Mouse (Mus musculus) heart, postnatal 10 days (tissue): ENCODE data around the gene Eid1. TPM values are rescaled to one million over a fixed set of nuclear protein-coding genes. Genes with fewer than 3 reads are reported as not detected.

Experiments used
- DNase-seq, 2 experiments: peaks; one replicate each; pipeline ENCODE4 v3.0.0; 2021
- intact Hi-C: fragments of 180-260 bp; cut with DNase I; formaldehyde crosslinking; loops from one replicate; pipeline ENCODE4 v1.15.1; 2025
- total RNA-seq, 2 experiments: library from RNA; stranded (reverse); gene quantifications; 2 replicates each; pipeline ENCODE4 v1.2.3; 2021

Eid1 gene
- total RNA-seq, 2 experiments from 2014 or later: 73.4 to 85.2 TPM

- intact Hi-C loops: loop anchor here (10.0 kb wide), 1 partner anchor 698 kb away; no protein-coding TSS in a partner anchor
- DNase-seq: no peak
Measured at GRCm38 (mm10) chr2:125666668-125667067, 6.2 kb upstream of the Eid1 start.

- intact Hi-C loops: loop anchor here (10.0 kb wide), 1 partner anchor 698 kb away; no protein-coding TSS in a partner anchor
Measured at GRCm38 (mm10) chr2:125667184-125667583, 5.7 kb upstream of the Eid1 start.

GRCm38 (mm10) chr2:125667721-125668120, 5.2 kb upstream of the Eid1 start:
- intact Hi-C loops: loop anchor here (10.0 kb wide), 1 partner anchor 697 kb away; no protein-coding TSS in a partner anchor
- no peak for DNase-seq

More at GRCm38 (mm10) chr2:125667184-125667583, 5.7 kb upstream of the Eid1 start:
- DNase-seq: no peak

GRCm38 (mm10) chr2:125670846-125671245, 2.0 kb upstream of the Eid1 start:
- intact Hi-C loops: loop anchor here (5.0 kb wide), 1 partner anchor 111 kb away; the partner anchor contains the start of gene Secisbp2l
- DNase-seq: no peak

GRCm38 (mm10) chr2:125672568-125672956, 333 bp upstream of the Eid1 start:
- intact Hi-C loops: loop anchor here (2.0 to 5.0 kb wide), 2 partner anchors 52 to 110 kb away; partner anchors contain the start of genes Secisbp2l and Shc4
- DNase-seq: no peak

GRCm38 (mm10) chr2:125681811-125682210, 8.9 kb downstream of the Eid1 start:
- intact Hi-C loops: no loop called here
- peak; percentile 19 to 23 for DNase-seq

GRCm38 (mm10) chr2:125683895-125684294, 11.0 kb downstream of the Eid1 start:
- intact Hi-C loops: no loop called here

GRCm38 (mm10) chr2:125684559-125685440, 11.9 kb downstream of the Eid1 start:
- intact Hi-C loops: no loop called here
- DNase-seq: peak; percentile 12 to 35

More at GRCm38 (mm10) chr2:125683895-125684294, 11.0 kb downstream of the Eid1 start:
- no peak for DNase-seq

- peak in 1 of 2 experiments; percentile 14 for DNase-seq
- intact Hi-C loops: no loop called here
Measured at GRCm38 (mm10) chr2:125685441-125686150, 12.7 kb downstream of the Eid1 start.

GRCm38 (mm10) chr2:125692010-125692409, 19.1 kb downstream of the Eid1 start:
- intact Hi-C loops: no loop called here
- DNase-seq: no peak

GRCm38 (mm10) chr2:125694798-125695197, 21.9 kb downstream of the Eid1 start:
- intact Hi-C loops: no loop called here
- no peak for DNase-seq

GRCm38 (mm10) chr2:125696219-125696618, 23.3 kb downstream of the Eid1 start:
- intact Hi-C loops: no loop called here
- peak; percentile 64 to 71 for DNase-seq

- intact Hi-C loops: no loop called here
- no peak for DNase-seq
Measured at GRCm38 (mm10) chr2:125701606-125702005, 28.7 kb downstream of the Eid1 start.

- DNase-seq: no peak
Measured at GRCm38 (mm10) chr2:125702851-125703250, 30.0 kb downstream of the Eid1 start.

GRCm38 (mm10) chr2:125704907-125705631, 32.2 kb downstream of the Eid1 start:
- intact Hi-C loops: no loop called here

More at GRCm38 (mm10) chr2:125702851-125703250, 30.0 kb downstream of the Eid1 start:
- intact Hi-C loops: no loop called here

GRCm38 (mm10) chr2:125706510-125706921, 33.6 kb downstream of the Eid1 start:
- DNase-seq: no peak

More at GRCm38 (mm10) chr2:125704907-125705631, 32.2 kb downstream of the Eid1 start:
- DNase-seq: no peak

GRCm38 (mm10) chr2:125716599-125716998, 43.7 kb downstream of the Eid1 start:
- no peak for DNase-seq
- intact Hi-C loops: no loop called here

More at GRCm38 (mm10) chr2:125706510-125706921, 33.6 kb downstream of the Eid1 start:
- intact Hi-C loops: no loop called here

GRCm38 (mm10) chr2:125723086-125723407, 50.2 kb downstream of the Eid1 start:
- intact Hi-C loops: no loop called here
- no peak for DNase-seq

- DNase-seq: peak; percentile 67 to 72
- intact Hi-C loops: loop anchor here (2.0 kb wide), 1 partner anchor 51 kb away; the partner anchor contains the start of gene Eid1
Measured at GRCm38 (mm10) chr2:125723408-125724085, 50.7 kb downstream of the Eid1 start.

GRCm38 (mm10) chr2:125724086-125724430, 51.2 kb downstream of the Eid1 start, which contains the start of gene Shc4:
Shc4 (minus strand) TSS chr2:125724148.
- intact Hi-C loops: loop anchor here (2.0 kb wide), 1 partner anchor 51 kb away; the partner anchor contains the start of gene Eid1
- DNase-seq: peak; percentile 29 to 49
